Mouse (Mus musculus) CH12.LX (cell line): Measurements from ENCODE around the gene Cdh23. TPM values are rescaled to one million over a fixed set of nuclear protein-coding genes. Genes with fewer than 3 reads are reported as not detected.

ENCODE experiments used
- DNase-seq: peaks from one replicate; pipeline ENCODE4 v3.0.0-alpha.2; 2013; ENCODE audit errors: extremely low read depth
- H3K27ac ChIP-seq: 2 replicates; pipeline ENCODE4 v1.5.1; 2012; ENCODE audit warnings: low read depth, mild to moderate bottlenecking, control low read depth, moderate library complexity; ENCODE audit not compliant: insufficient read depth
- H3K27me3 ChIP-seq: replicated peaks from 2 replicates; pipeline ENCODE3; 2012; ENCODE audit warnings: inconsistent platforms
- H3K36me3 ChIP-seq, 2 experiments: replicated peaks in 1 of 2; 2 replicates each; pipeline versions ENCODE3 to v1.6.1; 2012; ENCODE audit warnings: inconsistent platforms in 1 of 2, low read length in 1 of 2, mild to moderate bottlenecking in 1 of 2, mixed read lengths in 1 of 2, moderate library complexity in 1 of 2; ENCODE audit not compliant: control insufficient read depth in 1 of 2, insufficient read depth in 1 of 2
- H3K4me1 ChIP-seq, 2 experiments: 2 replicates each; pipeline ENCODE4 v1.6.1; 2012; ENCODE audit warnings: inconsistent platforms in 1 of 2, moderate library complexity in 1 of 2; ENCODE audit not compliant: insufficient read depth in 2 of 2, control insufficient read depth in 1 of 2
- H3K4me2 ChIP-seq: 2 replicates; pipeline ENCODE4 v1.6.1; 2012; ENCODE audit warnings: low read depth, mild to moderate bottlenecking, control low read depth; ENCODE audit not compliant: poor library complexity, insufficient read depth, severe bottlenecking
- H3K4me3 ChIP-seq, 3 experiments: fragments of 150-350 bp in 1 of 3; sonication (generic) in 1 of 3; replicated peaks in 1 of 3; 2 replicates each; pipeline versions ENCODE3 to v1.5.1; 2011 to 2012; ENCODE audit warnings: low read depth in 2 of 3, low read length in 2 of 3, mild to moderate bottlenecking in 2 of 3, moderate library complexity in 2 of 3, control low read depth in 1 of 3, improper control_type of control experiment in 1 of 3, inconsistent platforms in 1 of 3, mixed read lengths in 1 of 3; ENCODE audit not compliant: poor library complexity in 1 of 3
- H3K79me2 ChIP-seq: replicated peaks from 2 replicates; pipeline ENCODE4 v1.6.1; 2012; ENCODE audit warnings: mild to moderate bottlenecking, moderate library complexity; ENCODE audit not compliant: control insufficient read depth, poor library complexity, insufficient read depth, severe bottlenecking; ENCODE audit errors: extremely low read depth
- H3K9ac ChIP-seq: 2 replicates; pipeline ENCODE4 v1.6.1; 2012; ENCODE audit warnings: low read depth, mild to moderate bottlenecking, control low read depth, moderate library complexity; ENCODE audit not compliant: insufficient read depth
- H3K9me3 ChIP-seq: replicated peaks from 2 replicates; pipeline ENCODE3; 2012; ENCODE audit warnings: low read length, inconsistent platforms, mixed read lengths
- BHLHE40 ChIP-seq: IDR thresholded peaks from 2 replicates; pipeline ENCODE4 v1.6.1; 2011; ENCODE audit warnings: mild to moderate bottlenecking, low read depth, low read length, improper control_type of control experiment
- CHD2 ChIP-seq: IDR thresholded peaks from 2 replicates; pipeline ENCODE4 v1.6.1; 2011; ENCODE audit warnings: low read length, improper control_type of control experiment
- CTCF ChIP-seq, 2 experiments: IDR thresholded peaks in 1 of 2; conservative IDR thresholded peaks in 1 of 2; 2 replicates each; pipeline ENCODE4 v1.5.1; 2011 to 2012; ENCODE audit warnings: low read depth in 2 of 2, low read length in 2 of 2, improper control_type of control experiment in 1 of 2, inconsistent platforms in 1 of 2, mild to moderate bottlenecking in 1 of 2, moderate library complexity in 1 of 2
- E2F4 ChIP-seq: IDR thresholded peaks from 2 replicates; pipeline ENCODE4 v1.6.1; 2011; ENCODE audit warnings: low read depth, low read length, improper control_type of control experiment; ENCODE audit not compliant: insufficient replicate concordance
- ELF1 ChIP-seq: IDR thresholded peaks from 2 replicates; pipeline ENCODE4 v1.6.1; 2014; ENCODE audit warnings: low read depth, mild to moderate bottlenecking, inconsistent platforms, low read length, improper control_type of control experiment
- EP300 ChIP-seq: IDR thresholded peaks from 2 replicates; pipeline ENCODE4 v1.6.1; 2011; ENCODE audit warnings: low read length, improper control_type of control experiment
- ETS1 ChIP-seq: conservative IDR thresholded peaks from 2 replicates; pipeline ENCODE4 v1.6.1; 2012; ENCODE audit warnings: low read depth, mild to moderate bottlenecking, inconsistent platforms, low read length, improper control_type of control experiment, moderate library complexity
- GABPA ChIP-seq: IDR thresholded peaks from 2 replicates; pipeline ENCODE4 v1.6.1; 2012; ENCODE audit warnings: low read depth, low read length, improper control_type of control experiment, inconsistent platforms; ENCODE audit not compliant: insufficient replicate concordance
- HCFC1 ChIP-seq: IDR thresholded peaks from 2 replicates; pipeline ENCODE4 v1.6.1; 2012; ENCODE audit warnings: low read depth, mild to moderate bottlenecking, inconsistent platforms, low read length, improper control_type of control experiment
- IRF4 ChIP-seq: IDR thresholded peaks from 2 replicates; pipeline ENCODE4 v1.6.1; 2014; ENCODE audit warnings: low read depth, mild to moderate bottlenecking, inconsistent platforms, low read length, improper control_type of control experiment
- JUN ChIP-seq: IDR thresholded peaks from 2 replicates; pipeline ENCODE4 v1.6.1; 2011; ENCODE audit warnings: low read depth, mild to moderate bottlenecking, low read length, improper control_type of control experiment, moderate library complexity; ENCODE audit not compliant: insufficient read depth
- JUND ChIP-seq: conservative IDR thresholded peaks from 2 replicates; pipeline ENCODE4 v1.6.1; 2011; ENCODE audit warnings: low read depth, low read length, improper control_type of control experiment
- KAT2A ChIP-seq: IDR thresholded peaks from 2 replicates; pipeline ENCODE4 v1.6.1; 2012; ENCODE audit warnings: low read length, improper control_type of control experiment, inconsistent platforms; ENCODE audit not compliant: insufficient replicate concordance
- MAFK ChIP-seq: IDR thresholded peaks from 2 replicates; pipeline ENCODE4 v1.6.1; 2011; ENCODE audit warnings: low read length, improper control_type of control experiment; ENCODE audit not compliant: insufficient replicate concordance
- MAX ChIP-seq: IDR thresholded peaks from 2 replicates; pipeline ENCODE4 v1.6.1; 2011; ENCODE audit warnings: low read length, improper control_type of control experiment
- MAZ ChIP-seq: IDR thresholded peaks from 2 replicates; pipeline ENCODE4 v1.6.1; 2012; ENCODE audit warnings: low read depth, mild to moderate bottlenecking, inconsistent platforms, low read length, improper control_type of control experiment, moderate library complexity
- MXI1 ChIP-seq: IDR thresholded peaks from 2 replicates; pipeline ENCODE4 v1.6.1; 2011; ENCODE audit warnings: mild to moderate bottlenecking, low read depth, low read length, improper control_type of control experiment
- NELFE ChIP-seq: IDR thresholded peaks from 2 replicates; pipeline ENCODE4 v1.6.1; 2011; ENCODE audit warnings: low read depth, low read length, improper control_type of control experiment
- NRF1 ChIP-seq: IDR thresholded peaks from 2 replicates; pipeline ENCODE4 v1.6.1; 2014; ENCODE audit warnings: low read depth, mild to moderate bottlenecking, inconsistent platforms, low read length, improper control_type of control experiment, moderate library complexity
- PAX5 ChIP-seq: IDR thresholded peaks from 2 replicates; pipeline ENCODE4 v1.6.1; 2012; ENCODE audit warnings: low read length, inconsistent platforms, mixed read lengths
- POLR2A ChIP-seq: IDR thresholded peaks from 2 replicates; pipeline ENCODE4 v1.6.1; 2011; ENCODE audit warnings: low read depth, mild to moderate bottlenecking, improper control_type of control experiment, low read length
- POLR2AphosphoS2 ChIP-seq: IDR thresholded peaks from 2 replicates; pipeline ENCODE4 v1.6.1; 2011; ENCODE audit warnings: low read depth, low read length, improper control_type of control experiment
- RAD21 ChIP-seq: IDR thresholded peaks from 2 replicates; pipeline ENCODE4 v1.6.1; 2011; ENCODE audit warnings: low read depth, mild to moderate bottlenecking, low read length, improper control_type of control experiment, moderate library complexity
- SIN3A ChIP-seq: IDR thresholded peaks from 2 replicates; pipeline ENCODE4 v1.6.1; 2012; ENCODE audit warnings: low read length, improper control_type of control experiment, inconsistent platforms
- TBP ChIP-seq: conservative IDR thresholded peaks from 2 replicates; pipeline ENCODE4 v1.6.1; 2011; ENCODE audit warnings: low read depth, low read length, improper control_type of control experiment
- TCF12 ChIP-seq: IDR thresholded peaks from 2 replicates; pipeline ENCODE4 v1.6.1; 2014; ENCODE audit warnings: low read depth, mild to moderate bottlenecking, inconsistent platforms, low read length, improper control_type of control experiment
- UBTF ChIP-seq: IDR thresholded peaks from 2 replicates; pipeline ENCODE4 v1.6.1; 2012; ENCODE audit warnings: low read depth, mild to moderate bottlenecking, inconsistent platforms, low read length, improper control_type of control experiment, moderate library complexity
- USF1 ChIP-seq: IDR thresholded peaks from 2 replicates; pipeline ENCODE4 v1.6.1; 2014; ENCODE audit warnings: low read depth, mild to moderate bottlenecking, inconsistent platforms, low read length, improper control_type of control experiment
- USF2 ChIP-seq: conservative IDR thresholded peaks from 2 replicates; pipeline ENCODE4 v1.6.1; 2011; ENCODE audit warnings: low read depth, low read length, improper control_type of control experiment
- ZC3H11A ChIP-seq: IDR thresholded peaks from 2 replicates; pipeline ENCODE4 v1.6.1; 2012; ENCODE audit warnings: low read depth, mild to moderate bottlenecking, inconsistent platforms, low read length, improper control_type of control experiment
- ZKSCAN1 ChIP-seq: IDR thresholded peaks from 2 replicates; pipeline ENCODE4 v1.6.1; 2012; ENCODE audit warnings: low read depth, inconsistent platforms, low read length, improper control_type of control experiment, borderline replicate concordance
- ZMIZ1 ChIP-seq: IDR thresholded peaks from 2 replicates; pipeline ENCODE4 v1.6.1; 2012; ENCODE audit warnings: low read depth, mild to moderate bottlenecking, inconsistent platforms, low read length, improper control_type of control experiment
- ZNF384 ChIP-seq: IDR thresholded peaks from 2 replicates; pipeline ENCODE4 v1.6.1; 2012; ENCODE audit warnings: low read depth, low read length, improper control_type of control experiment, inconsistent platforms
- dilution Hi-C: fragments of 300-500 bp; cut with MboI; formaldehyde crosslinking; loops from 2 replicates; pipeline ENCODE4 v1.14.3; 2020; ENCODE audit warnings: low sequenced_read_pairs; ENCODE audit not compliant: extremely low pct_unique_long_range_greater_than_20kb, extremely low pct_ligation_motif_present
- in situ Hi-C: fragments of 300-500 bp; cut with MboI; formaldehyde crosslinking; loops from 3 replicates; pipeline ENCODE4 v1.14.3; 2019; ENCODE audit warnings: low sequenced_read_pairs, low pct_ligation_motif_present, low pct_unique_long_range_greater_than_20kb, mixed read lengths
- polyA plus RNA-seq: library from polyadenylated mRNA; unstranded; fragments of >175 nt; gene quantifications from 2 replicates; pipeline ENCODE4 v1.2.1, GENCODE M21; 2012; ENCODE audit warnings: low read depth; ENCODE audit not compliant: insufficient read length
- total RNA-seq, 2 experiments: library from RNA; depleted of rRNA; stranded (reverse); fragments of 300-350 nt in 1 of 2; fragments of >200 nt in 1 of 2; gene quantifications; 2 replicates each; pipeline ENCODE4 v1.2.3; 2012 to 2014

Gene Cdh23
- total and polyA plus RNA-seq, 3 experiments: 0.20 to 0.73 (median 0.30) TPM

DNA sequence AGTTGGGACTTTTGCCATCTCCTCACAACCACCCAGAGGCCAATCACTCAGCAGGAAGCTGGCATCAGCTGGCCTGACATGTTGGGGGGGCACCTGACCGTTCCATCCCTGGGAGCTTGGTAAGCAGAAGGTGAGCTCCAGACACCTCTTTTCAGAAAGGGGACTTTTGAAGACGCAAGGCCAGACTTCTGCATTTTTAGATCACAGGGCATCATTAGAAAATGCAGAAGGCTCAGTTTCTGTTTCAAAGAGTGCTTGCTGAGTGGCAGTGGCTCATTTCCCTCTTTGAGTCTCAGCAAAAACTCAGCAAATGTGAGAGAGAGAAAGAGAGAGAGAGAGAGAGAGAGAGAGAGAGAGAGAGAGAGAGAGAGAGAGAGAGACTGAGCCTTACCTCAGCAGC lies 8.8 kb upstream of the Cdh23 start:
- Histone ChIP-seq H3K36me3 (peaks cover 0 to 8% of the 10 kb centered on the region in 2 experiments), H3K9me3 (no peaks in the 10 kb centered on the region), H3K79me2 (no peaks in the 10 kb centered on the region), H3K9ac (no peak overlapping the region), H3K4me3 (no peak overlapping the region), H3K4me2 (peak overlapping the region; percentile 25; the same call in 1 of the 2 replicates), H3K27me3 (no peaks in the 10 kb centered on the region), H3K4me1 (peaks cover 16 to 43% of the 10 kb centered on the region in 2 experiments), H3K27ac (no peak overlapping the region)
- dilution Hi-C loops: no loop called here
- DNase-seq: peak; percentile 44
- in situ Hi-C loops: no loop called here
- TF ChIP-seq TBP (no peak), ZNF384 (peak; percentile 56; the same call in 1 of the 2 replicates)

GRCm38 (mm10) chr10:60697775-60698174 lies 1.5 kb upstream of the Cdh23 start:
- Histone ChIP-seq H3K4me2 (peak overlapping the region; percentile 46), H3K4me3 (peak overlapping the region in 2 of 3 experiments; percentile 11 to 16), H3K9me3 (no peaks in the 10 kb centered on the region), H3K27ac (peak overlapping the region; percentile 80), H3K27me3 (no peaks in the 10 kb centered on the region), H3K79me2 (no peaks in the 10 kb centered on the region), H3K4me1 (peaks cover 14 to 43% of the 10 kb centered on the region in 2 experiments), H3K9ac (no peak overlapping the region; the same call in 1 of the 2 replicates), H3K36me3 (no peaks in the 10 kb centered on the region)
- DNase-seq: peak; percentile 81
- in situ Hi-C loops (loop anchor here (5.0 to 10.0 kb wide), 2 partner anchors 55 to 393 kb away; partner anchors contain the start of gene Slc29a3), dilution Hi-C loops (no loop called here)
- TF ChIP-seq MAZ (peak; percentile 63; the same call in 1 of the 2 replicates), KAT2A (0 out of 2 replicates have a peak, but pooled peaks have one; percentile 23), MXI1 (no peak; the same call in 1 of the 2 replicates), EP300 (peak; percentile 83), ETS1 (peak; percentile 92), MAX (0 out of 2 replicates have a peak, but pooled peaks have one; percentile 36), ZKSCAN1 (no peak), NRF1 (no peak), ZC3H11A (no peak), HCFC1 (no peak), PAX5 (no peak), POLR2A (no peak), GABPA (no peak), E2F4 (no peak), IRF4 (peak; percentile 78), UBTF (no peak), ELF1 (peak; percentile 62; the same call in 1 of the 2 replicates), TBP (no peak), TCF12 (peak; percentile 84), ZNF384 (no peak), NELFE (no peak), POLR2AphosphoS2 (no peak), BHLHE40 (peak; percentile 79), JUND (no peak), CHD2 (peak; percentile 54; the same call in 1 of the 2 replicates), RAD21 (no peak; the same call in 1 of the 2 replicates), CTCF (conservative IDR thresholded peaks at IDR 0.05 in 1 of 2, IDR thresholded peaks at IDR 0.05 in 1 of 2; ENCODE audit: low read depth in 2 of 2, low read length in 2 of 2) (no peak), USF1 (peak; percentile 22; the same call in 1 of the 2 replicates), USF2 (no peak), ZMIZ1 (no peak), SIN3A (0 out of 2 replicates have a peak, but pooled peaks have one; percentile 74), MAFK (no peak), JUN (no peak)
